Mouse (Mus musculus) cerebellum, postnatal 10 days (tissue): ENCODE measurements at regions not wholly inside any gene's neighbourhood (a gene's known extent, or its start where the extent isn't known, plus 50 kb on each side); places are given as distances from the start of the nearest gene placed in this dataset.
A peak's percentile ranks its signal among the peaks of the same experiment; 100 is the strongest.

Source experiments
- DNase-seq, 2 experiments: peaks; one replicate each; pipeline ENCODE4 v3.0.0; 2021; ENCODE audit warnings: mixed read lengths in 2 of 2

DNA sequence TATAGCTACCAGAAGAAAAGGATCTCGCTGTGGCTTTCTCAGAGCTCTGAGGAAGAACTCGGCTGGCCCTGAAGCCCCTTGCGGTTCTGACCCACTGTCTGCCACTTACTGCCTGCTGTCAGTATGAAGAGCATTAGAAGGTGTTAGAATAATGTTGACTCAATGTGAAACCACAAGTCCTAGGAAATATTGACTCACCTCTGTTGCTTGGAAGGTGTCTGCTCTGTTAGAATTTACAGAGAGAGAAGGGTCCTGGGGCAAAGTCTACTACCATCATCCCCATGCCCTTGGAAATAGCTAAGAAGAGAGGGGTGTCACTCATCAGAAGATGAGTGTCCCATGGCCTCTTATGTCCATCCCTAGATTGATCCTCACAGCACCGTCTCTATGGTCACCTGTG is 197.9 kb downstream of the Hlx start:
- DNase-seq, result no peak

DNA sequence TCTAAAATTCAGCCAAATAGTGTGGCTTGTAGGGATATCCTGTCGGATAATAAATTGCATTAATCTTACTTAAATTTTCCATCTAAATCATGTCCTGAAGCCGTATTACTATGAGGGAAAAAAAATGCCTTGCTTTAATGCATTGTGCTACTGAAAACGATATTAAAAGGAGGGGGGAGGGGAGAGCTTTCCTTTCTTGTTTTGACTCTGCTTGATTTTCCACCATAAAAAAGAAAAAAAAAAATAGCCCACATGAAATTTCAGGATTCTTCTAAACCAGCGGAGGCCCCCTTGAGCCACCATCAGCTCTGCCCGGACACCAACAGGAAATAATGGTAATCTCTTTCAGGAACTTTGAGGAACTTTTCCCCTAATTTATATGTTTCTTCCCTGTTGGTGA is 198.5 kb downstream of the Hlx start:
- no peak for DNase-seq

DNA sequence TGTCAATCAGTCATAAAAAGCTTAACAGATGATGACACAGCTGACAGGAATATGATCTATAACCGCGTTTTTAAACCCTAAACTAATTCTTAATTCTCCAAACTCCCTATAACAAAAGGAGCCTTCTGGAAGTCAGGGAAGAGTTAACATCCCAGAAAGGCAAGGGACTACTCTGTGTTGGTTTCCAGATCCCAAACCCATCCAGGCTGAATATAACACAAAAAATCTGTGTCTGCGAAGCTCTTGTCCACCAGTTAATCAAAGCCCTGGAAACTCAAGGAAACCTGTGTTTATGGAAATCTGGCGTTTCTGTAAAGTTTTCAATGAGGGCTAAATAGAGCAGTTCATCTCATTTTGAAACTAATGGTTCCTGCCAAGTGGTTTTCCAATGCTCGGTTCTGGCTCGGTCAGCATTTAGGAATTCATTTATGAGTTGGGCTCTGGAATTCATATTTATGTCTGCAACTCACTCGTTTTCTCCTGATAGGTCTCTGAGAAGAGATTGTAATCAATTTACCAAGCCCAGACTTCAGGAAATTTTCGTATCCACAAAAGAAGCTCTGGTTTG is 199.8 kb downstream of the Hlx start:
- no peak for DNase-seq

DNA sequence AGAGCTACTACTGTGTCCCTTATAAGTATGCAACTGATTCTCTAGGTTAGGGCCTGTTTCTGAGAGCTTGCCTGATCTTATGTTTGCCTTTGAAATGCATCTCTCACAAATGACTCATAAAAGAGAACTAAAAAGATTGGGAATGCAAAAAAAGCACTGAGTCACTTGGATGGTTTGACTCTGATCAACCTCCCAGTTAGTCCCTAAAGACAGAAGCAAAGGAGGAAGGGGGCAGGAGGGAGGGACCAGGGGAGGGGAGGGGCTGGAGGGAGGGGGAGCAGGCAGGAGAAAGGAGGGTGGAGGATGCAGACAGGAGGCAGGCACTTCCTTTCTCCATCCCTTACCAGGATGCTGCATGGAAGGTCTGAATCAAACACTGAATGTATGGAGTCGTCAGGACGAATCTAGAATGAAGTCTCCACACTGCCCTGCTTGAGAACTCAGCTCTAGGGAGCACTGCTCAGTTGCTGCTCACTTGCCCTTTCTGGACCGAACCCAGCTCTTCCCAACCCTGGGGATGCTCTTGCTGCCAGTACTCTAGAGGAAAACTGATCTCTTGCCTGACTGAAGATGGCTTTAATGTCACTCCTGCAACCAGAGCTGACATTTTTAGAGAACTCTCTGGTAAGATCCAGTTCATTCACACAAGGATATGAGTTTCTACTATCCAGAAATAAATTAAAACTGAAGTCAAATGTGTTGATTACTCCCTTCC is 201.7 kb downstream of the Hlx start:
- DNase-seq, result no peak

DNA sequence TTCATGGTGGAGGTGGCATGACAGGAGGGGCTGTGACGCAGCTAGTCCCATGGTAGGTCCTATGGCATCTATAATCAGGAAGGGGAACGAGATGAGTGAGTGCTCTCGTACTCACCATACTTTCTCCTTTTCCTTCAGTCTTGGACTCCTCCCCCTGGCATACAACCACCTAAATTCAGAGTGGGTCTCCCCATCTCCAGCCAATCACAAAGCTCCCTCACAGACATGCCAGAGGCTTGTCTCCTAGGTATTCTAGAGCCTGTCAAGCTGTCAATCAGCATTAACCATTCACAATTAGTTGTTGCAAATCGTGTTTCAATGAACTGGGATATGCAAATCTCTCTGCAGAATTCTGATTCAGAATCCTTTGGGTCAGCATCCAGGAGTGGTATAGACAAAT is 206.7 kb downstream of the Hlx start:
- DNase-seq, result no peak

DNA sequence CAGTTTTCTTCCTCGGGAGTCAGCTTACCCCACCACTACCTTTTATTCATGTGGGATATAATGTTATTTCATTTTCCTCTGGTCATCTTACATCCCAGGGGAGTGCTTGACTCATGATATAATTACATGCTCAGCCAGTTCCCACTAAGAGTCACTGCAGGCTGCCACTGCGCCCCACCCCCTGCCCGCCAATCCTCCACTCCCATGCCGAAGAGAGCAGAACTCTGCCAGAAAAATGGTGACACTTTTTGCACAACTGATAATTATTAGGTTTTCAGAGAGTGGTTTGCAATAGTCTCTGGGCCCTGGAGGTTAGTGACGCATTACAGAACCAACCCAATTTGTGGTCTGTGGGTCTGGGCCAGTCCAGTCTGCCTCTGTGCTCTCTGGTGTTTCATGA is 212.9 kb downstream of the Hlx start:
- DNase-seq, result peak in 1 of 2 experiments; percentile 5

DNA sequence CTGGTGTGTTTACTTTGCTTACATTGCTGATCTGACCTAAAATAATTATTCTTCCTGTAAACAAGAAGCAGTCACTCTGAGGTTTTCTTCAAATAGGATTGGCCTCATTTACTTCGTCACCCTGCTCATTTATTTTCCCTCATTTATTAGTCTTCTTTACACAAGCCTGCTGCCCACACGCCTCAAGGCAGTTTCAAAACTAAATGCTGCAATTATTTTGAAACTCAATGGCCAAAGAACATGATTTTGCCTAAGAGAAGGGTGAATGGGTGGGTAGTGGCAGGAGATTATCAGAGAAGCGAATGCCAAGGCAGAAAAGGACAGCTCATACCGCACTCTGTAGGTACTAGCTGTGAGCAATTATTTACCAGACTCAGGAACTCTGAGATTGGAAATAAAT is 227.8 kb downstream of the Hlx start:
- no peak for DNase-seq

DNA sequence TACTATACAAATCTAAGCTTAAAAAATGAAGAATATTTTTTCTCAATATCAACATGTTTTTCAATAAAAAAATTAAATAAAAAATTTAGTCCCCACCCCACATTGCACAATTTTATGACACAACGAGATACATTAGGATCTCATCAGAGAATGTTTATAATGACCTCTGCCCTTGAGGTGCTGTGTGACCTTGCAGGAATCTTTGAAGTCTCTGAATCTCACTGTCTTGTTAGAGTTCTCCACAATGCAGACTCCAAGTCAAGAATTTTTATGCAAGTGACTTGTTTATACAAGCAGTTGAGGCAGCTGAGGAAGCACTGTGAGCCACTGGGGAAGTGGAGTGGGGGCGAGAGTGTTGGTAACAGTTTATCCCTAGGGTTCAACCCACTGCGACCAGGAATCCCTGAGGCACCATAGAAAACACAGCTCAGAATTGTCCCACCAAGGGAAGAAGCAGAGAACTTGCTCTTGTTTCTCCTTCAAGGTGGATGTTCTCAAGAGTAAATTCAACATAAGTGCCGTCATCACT is 228.5 kb downstream of the Hlx start:
- DNase-seq, result no peak

DNA sequence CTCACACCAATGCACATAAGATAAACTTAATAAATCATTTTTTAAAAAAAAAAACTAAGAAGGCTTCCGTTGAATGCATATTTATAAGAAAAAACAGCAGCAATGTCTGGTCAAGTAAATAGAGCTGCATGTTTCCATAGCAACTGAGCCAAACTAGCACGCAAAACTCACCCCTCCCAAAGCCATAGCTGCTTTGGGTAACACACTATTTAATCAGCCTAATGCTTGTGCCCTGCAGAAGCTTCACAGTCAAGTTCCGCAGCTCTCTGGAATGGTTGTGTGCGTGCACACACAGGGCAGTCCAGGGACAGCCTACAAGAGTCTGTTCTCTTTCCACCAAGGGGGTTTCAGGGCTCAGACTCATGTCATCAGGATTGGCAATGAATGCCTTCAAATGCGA is 231.7 kb downstream of the Hlx start:
- no peak for DNase-seq

DNA sequence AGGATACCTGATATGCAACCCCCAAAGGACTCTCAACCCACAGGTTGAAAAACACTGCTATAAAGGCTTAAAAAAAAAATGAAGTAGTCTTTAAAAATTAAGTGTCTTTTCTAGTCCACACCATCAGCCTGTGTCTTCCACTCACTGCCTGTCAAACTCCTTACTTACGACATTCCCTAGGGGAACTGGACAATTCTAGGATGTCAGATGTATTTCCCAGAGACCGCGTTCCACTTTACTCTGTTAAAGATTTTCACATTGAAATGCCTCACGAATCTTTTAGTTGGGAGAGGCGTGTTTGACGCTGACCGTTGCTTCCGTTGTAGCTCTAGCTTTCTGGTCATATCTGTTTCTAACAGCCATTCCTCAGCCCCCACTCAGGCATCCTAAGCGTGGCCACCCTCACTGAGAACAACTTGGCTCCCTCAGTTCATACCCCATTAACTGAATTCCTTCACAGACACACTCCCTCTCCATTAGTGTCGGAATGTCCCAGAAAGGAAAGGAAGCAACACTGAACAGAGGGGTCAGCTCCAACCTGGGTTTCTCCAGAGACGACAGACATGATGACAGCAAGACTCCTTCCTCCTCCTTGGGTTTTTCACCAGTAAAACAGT is 233.4 kb downstream of the Hlx start:
- DNase-seq, result no peak

DNA sequence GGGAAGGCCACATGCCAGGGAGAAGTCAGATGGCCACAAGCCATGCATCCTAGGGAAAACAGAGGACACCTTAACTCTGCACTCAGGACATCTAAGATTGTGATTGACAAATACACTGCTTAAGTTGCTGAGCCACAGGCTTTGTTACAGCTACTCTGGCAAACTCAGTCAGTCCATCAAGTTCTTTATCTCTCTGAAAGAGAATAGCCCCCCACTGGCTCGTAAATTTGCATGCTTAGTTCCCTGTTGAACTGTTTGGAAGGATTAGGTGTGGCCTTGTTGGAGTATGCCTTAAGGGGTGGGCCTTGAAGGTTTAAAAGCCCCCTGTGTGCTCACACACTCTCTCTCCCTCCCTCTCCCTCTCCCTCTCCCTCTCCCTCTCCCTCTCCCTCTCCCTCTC is 235.4 kb downstream of the Hlx start:
- DNase-seq, result no peak

DNA sequence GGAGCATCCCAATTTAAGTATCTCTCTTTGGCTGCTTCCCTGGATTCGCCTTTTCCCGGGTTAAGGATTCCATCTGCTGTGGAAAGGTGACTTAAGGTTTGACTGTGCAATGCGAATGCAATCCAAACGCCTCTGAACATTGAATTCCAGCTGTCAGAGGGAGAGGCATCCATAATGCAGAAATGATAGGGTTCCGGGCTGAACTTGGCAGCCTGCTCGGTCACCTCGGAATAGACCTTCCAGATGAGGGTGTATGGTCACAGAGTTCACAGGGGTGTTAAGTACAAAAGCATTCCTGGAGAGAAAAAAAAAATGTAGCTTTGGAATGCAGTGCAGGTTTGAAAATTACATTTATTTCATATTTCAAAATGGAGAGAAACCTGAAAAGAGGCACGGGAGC is 238.6 kb downstream of the Hlx start:
- no peak for DNase-seq

DNA sequence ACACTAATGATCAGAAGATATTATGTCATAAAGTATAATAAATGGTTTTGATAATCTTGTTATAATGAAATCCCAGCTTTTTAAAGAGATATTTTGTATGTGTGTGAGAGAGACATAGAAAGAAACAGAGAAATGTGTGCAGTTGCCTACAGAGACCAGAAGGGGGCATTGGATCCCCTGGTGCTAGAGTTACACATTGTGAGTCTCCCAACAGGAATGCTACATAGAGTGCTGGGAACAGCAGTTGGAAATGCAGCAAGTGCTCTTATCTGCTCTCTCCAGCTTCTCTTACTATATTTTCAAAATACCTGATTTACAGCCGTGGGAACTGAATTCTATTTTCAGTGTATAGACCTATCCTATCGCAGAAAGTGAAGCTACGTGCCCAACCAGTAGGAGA is 240.3 kb downstream of the Hlx start:
- no peak for DNase-seq

DNA sequence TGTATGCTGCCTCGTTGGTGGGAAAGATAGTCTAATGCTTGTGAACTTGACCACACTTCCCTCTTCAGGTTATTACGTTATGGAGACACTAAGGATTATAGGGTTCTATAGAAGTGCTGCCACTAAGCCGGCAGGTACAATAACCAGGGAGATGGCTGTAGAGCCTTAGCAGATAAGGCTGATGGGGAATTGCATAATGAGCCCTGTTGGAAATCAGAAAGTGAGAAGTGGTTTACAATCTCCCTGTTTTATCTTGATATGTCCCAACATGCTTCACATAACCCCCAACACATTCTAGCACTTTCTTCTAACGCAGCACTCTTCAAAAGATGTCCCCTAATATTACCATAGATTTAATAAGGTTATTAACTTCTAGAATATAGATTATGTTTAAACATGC is 241.2 kb downstream of the Hlx start:
- DNase-seq, result no peak

DNA sequence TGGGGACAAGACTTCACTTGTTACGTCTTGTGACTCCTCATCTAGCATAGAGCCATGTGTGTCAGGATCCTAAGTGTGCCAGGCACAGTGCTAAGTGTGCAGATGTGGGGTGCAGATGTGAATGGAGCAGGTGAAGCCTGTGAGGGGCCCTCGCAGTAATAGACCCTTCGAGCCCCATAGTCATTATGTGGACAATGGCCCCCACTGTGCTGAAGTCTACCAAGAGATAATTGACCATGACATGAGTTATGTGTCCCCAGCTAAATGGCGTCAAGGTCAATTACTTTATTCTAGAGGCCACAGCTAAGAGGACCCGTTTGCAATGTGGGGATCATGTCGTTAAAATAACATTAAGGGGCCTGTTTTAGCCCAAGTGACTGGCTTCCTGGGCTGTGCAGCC is 245.0 kb downstream of the Hlx start:
- DNase-seq, result no peak

DNA sequence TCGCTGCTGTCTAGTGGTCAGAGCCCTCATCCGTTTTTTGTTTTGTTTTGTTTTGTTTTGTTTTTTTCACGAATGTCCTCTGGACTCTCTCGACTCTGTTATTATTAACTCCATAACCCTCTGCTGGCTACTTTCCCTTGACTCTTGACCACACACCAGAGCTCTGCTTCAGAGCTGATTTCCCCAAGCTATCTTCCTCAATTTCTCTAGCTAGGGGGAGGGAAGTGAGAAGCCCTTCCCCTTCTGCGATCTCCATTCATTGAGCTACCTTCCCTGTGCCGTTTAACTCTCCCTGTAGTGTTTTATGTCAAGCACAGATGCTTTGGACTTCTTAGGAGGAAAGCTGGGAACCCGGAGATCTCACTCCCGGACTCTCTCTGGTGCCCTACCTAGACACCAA is 247.6 kb downstream of the Hlx start:
- DNase-seq, result no peak

DNA sequence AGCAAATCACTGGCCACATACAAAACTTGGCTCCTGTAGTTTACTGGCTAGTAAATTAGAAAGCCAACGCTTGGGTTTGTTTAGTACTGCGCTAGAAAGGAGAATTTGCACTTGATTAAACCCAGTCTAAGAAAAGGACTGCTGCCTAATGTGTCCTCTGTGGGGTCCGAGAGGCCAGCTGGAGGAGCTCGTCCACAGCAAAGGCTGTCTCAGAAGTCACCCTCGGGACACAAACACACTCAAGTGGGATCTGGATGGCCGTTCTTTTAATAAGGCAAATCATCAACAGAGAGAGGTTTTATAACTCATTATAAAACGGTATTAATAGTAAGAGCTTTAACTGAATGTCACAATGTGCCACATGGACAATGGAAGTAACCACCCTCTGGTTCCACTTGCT is 249.0 kb downstream of the Hlx start:
- no peak for DNase-seq

DNA sequence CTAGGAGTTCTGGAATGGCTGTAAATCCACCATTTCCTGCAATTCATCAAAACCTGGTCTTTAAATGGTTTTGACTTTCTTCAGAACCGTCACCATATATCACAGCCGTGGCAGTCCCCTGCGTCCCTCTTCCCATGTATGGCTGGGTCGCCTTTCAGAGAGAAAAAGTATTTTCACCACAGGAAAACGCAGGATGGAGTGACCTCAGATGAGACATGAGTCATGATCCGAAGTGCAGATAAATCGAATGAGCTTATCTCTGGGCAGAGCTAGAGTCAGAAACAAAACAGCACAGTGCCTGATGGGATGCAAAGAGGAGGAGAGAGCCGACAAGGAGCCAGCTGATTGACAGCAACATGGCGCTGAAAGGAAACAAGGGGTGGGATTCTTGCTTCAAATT is 250.4 kb downstream of the Hlx start:
- no peak for DNase-seq

DNA sequence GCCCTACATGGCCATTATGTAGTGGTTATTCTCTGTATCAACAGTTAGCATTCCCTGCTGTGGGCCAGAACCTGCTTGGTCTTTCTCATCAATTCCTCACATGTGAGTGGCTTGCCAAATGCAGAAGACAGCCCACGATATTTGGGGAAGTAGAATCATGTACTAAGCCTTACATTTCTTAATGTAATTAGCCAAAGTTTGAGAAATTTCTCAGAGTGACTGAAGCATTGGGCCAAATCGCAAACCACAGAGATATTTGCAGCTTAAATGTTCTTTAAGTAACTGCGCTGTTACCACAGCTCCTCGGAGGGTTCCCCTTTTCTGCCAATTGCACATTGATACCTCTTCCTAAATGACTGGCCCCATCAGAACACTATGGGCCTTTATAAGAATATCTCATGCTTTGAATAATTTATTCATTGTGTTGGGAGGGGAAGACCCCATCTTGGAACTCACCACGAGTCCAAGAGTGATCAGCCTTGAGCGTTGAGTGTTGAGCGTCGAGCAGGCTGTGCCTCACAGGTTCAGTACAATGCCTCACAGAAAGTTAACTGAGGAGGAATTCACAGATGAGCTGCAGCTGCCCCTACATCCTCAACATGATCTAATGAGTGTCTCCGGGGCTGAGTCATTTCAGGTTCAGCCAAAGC is 251.7 kb downstream of the Hlx start:
- DNase-seq, result no peak

DNA sequence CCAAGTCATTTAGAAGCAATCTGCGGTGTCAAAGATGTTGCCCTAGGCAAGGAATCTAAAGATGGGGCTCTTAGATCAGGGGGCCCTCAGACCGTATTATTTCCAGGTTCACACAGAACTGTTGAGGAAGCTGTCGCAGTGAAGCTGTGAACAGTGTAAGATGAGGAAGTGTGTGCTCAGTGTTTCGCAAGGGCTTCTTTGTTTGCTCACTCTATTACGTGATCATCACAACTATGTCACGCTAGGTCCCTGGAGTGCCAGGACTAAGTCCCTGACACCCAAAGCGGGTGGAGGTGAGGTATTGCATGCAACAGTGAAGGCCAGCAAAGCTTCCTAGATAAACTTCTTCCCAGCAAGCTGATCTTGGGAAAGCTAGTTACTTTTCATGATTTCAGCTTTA is 254.4 kb downstream of the Hlx start:
- no peak for DNase-seq

DNA sequence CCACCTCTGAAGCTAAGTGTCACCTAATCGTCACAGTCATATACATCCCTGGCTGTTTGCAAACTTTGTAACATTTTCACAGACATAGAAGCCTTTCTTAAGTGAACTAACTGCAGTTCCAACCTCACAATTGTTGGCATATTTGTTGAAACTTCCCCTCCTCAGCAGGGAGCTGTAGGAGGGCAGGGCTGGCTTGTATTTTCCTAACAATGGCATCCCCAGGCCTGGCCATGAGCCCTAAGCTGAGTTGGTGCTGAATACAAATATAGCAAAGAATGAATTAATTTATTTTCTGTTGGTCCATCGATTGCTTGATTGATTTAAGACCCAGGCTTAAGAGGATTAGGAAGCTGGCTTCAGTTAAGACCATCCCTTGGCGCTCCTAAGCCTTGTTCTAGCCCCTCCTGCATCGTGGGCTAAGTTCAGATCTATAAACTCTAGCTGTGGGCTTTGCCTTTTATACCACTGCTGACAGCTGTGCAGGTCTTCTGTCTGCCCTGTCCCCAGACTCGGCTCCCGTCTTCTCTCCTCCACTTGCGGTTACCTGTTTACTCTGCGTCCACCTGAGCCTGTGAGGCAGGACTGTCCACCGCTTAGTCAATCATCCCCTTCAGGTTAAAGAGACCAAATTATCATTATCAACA is 269.8 kb downstream of the Hlx start:
- DNase-seq, result no peak

DNA sequence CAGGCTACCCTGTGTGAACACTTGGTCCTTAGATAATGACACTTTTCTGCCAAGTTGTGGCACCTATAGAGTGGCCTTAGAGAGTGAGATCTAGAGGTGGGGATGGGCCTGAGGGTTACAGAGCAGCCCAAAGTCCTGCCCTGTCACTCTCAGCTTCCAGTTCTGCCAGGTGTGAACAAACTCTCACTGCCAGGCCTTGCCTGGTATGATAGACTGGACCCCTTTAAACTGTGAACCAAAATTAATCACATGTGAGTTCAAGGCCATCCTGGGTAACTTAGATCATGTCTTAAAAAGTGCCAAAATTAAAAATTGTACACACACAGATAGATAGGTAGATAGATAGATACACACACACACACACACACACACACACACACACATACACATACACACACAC is 271.0 kb downstream of the Hlx start:
- no peak for DNase-seq

DNA sequence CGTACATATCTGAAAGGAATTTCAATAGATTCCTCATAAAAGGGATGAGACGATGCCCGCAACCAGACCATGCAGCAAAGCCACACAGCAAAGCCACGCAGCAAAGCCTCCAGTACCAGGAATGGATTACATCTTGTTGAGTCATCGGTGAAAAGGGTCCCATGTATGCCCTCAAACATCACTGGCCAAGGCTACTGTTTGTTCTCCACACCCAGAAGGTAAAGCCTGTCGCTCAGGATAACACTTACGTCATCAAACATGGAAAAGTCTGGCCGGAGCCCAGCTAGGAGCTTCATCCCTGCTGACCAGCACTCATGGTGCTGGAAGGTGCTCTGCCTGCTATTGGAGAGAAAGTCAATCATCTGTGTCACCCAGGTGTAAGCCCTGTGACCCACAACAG is 275.7 kb downstream of the Hlx start:
- DNase-seq, result no peak
